Mouse (Mus musculus): Measurements from ENCODE around the gene Aebp1.

DNA sequence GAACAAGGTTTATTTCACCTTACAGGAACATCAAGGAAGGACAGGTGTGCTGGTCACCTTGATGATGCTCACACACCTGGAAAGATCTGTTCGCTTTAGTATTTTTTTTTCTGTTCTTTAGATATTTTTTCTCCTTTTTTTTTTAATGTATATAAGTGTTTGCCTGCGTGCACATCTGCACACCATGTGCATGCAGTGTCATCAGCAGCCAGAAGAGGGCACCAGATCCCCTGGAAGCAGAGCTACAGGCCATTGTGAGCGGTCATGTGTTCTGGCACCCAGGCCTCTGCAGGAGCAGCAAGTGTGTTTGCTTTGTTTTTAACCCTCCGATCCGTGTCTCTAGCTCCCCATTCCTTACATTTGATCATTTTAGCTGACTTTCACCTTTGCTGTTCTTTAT is 18.2 kb downstream of the Aebp1 start:
- TF ChIP-seq MYOD1 (IDR thresholded peaks at IDR 0.05; ENCODE audit: control insufficient read depth in 1 of 3, insufficient read length in 2 of 3, low read depth in 2 of 3) (no peak), POLR2A (IDR thresholded peaks at IDR 0.05; ENCODE audit: insufficient read length, low read depth) (no peak), MAX (IDR thresholded peaks at IDR 0.05; ENCODE audit: low read depth) (no peak), USF1 (IDR thresholded peaks at IDR 0.05; ENCODE audit: low read depth) (no peak), E2F4 (IDR thresholded peaks at IDR 0.05; ENCODE audit: insufficient read depth) (no peak)

Data from myocyte (in vitro differentiated cells).